8 mouse cellular contexts compared by ENCODE assay signal in genomic region chrX:168672425-168672824, GRCm38 (mm10). TPM values are rescaled to one million over a fixed set of nuclear protein-coding genes. Genes with fewer than 3 reads are reported as not detected.
DNase-seq lines count a peak whose midpoint lies in the region; TF ChIP-seq lines count a peak whose summit lies in the region.

No protein-coding gene starts in this region.

- peaks cover 28% of the 10 kb centered on the region for H3K36me3 ChIP-seq in hindbrain, embryonic 10.5 days

- WGBS in cerebellum, adult 2 months: 7% methylated on average over 9 of the region's 9 CpGs
- 17% methylated on average over 9 of the region's 9 CpGs for WGBS in hindbrain, embryonic 10.5 days

- H3K4me1 ChIP-seq in cerebellum, adult 2 months (ENCODE audit: control insufficient read depth, insufficient read depth, low read length): no peaks in the 10 kb centered on the region
- H3K4me1 ChIP-seq in hindbrain, embryonic 10.5 days (replicated peaks): no peaks in the 10 kb centered on the region

- H3K9me3 ChIP-seq in hindbrain, embryonic 10.5 days: no peaks in the 10 kb centered on the region

- TF ChIP-seq CTCF in cerebellum, adult 2 months (IDR thresholded peaks at IDR 0.05; ENCODE audit: borderline replicate concordance, insufficient read depth, low read depth, low read length): no peak

- 0 out of 2 replicates have a peak, but pooled peaks have one; percentile 4 for TF ChIP-seq POLR2A in cerebellum, adult 2 months (IDR thresholded peaks at IDR 0.05; ENCODE audit: borderline replicate concordance, insufficient read depth, low read length)

- no peaks in the 10 kb centered on the region for H3K27me3 ChIP-seq in cerebellum, adult 2 months (ENCODE audit: control insufficient read depth, insufficient read depth, low read length)
- H3K27me3 ChIP-seq in hindbrain, embryonic 10.5 days (ENCODE audit: insufficient read depth, poor library complexity, severe bottlenecking): peaks cover 26% of the 10 kb centered on the region

- H3K27ac ChIP-seq in cerebellum, adult 2 months (ENCODE audit: insufficient read depth, low read length): no peak overlapping the region
- H3K27ac ChIP-seq in hindbrain, embryonic 10.5 days: peak overlapping the region; percentile 91

- H3K4me3 ChIP-seq in cerebellum, adult 2 months (replicated peaks; ENCODE audit: insufficient read depth, low read depth, low read length): peak overlapping the region; percentile 70
- H3K4me3 ChIP-seq in hindbrain, embryonic 10.5 days: peak overlapping the region; percentile 59

- peak; percentile 76 for DNase-seq in Muller cell, postnatal 12 days (ENCODE audit: inconsistent ontology term)
- peak; percentile 54 to 83 for DNase-seq in cerebellum, adult 2 months
- peak; percentile 82 for DNase-seq in forelimb bud, embryonic 11.5 days (ENCODE audit: low read depth, low spot score)
- peak; percentile 45 for DNase-seq in hindbrain, embryonic 10.5 days (ENCODE audit: low spot score)
- DNase-seq in layer of hippocampus, postnatal 10 days (ENCODE audit: low spot score in 2 of 2): peak; percentile 15 to 38
- DNase-seq in lung, postnatal 14 days: peak; percentile 61
- peak; percentile 28 for DNase-seq in ovary, postnatal 36 days (ENCODE audit: low spot score)
- DNase-seq in thymus, postnatal 4 days: peak; percentile 36

RNA-seq across cellular contexts. Expression of gene Msl3, which starts 1.3 kb away (rescaled TPM):
- 24.1 and 24.5 TPM in 2 replicates for polyA plus RNA-seq in cerebellum, adult 2 months (2012; rRNA removed)
- 23.9 and 26.5 TPM in 2 replicates for polyA plus RNA-seq in hindbrain, embryonic 10.5 days (2016; fragmentation: Nextera tagmentation; extraction: Ambion mirVana)
- 10 to 100 TPM; 22.5 to 22.9 TPM for total RNA-seq in layer of hippocampus, postnatal 10 days (2021)

Comparison
In these comparisons a context has a peak if more than half of its experiments do, and no peak if none do; other contexts are left out.
1. DNase-seq: peak in every context shown above with its lines; median percentile 82 in forelimb bud, embryonic 11.5 days; 76 in Muller cell, postnatal 12 days; 68 in cerebellum, adult 2 months; 61 in lung, postnatal 14 days; 45 in hindbrain, embryonic 10.5 days; 36 in thymus, postnatal 4 days; 28 in ovary, postnatal 36 days; 26 in layer of hippocampus, postnatal 10 days.